Mouse (Mus musculus) heart, embryonic 14.5 days (tissue): ENCODE results near the gene Vdac1. TPM values are rescaled to one million over a fixed set of nuclear protein-coding genes. Genes with fewer than 3 reads are reported as not detected.

Experiments used
- ATAC-seq: fragments of 200-750 bp; cut with Nextera tagmentation; 2 replicates; pipeline ENCODE4 v1.8.0; 2017; ENCODE audit warnings: low read depth, moderate TSS enrichment; ENCODE audit not compliant: insufficient number of reproducible peaks, insufficient read depth, low FRiP score
- H3K27ac ChIP-seq, 2 experiments: fragments of 200-500 bp in 1 of 2; fragments of 300-500 bp in 1 of 2; sonication (generic) in 1 of 2; replicated peaks in 1 of 2; 2 replicates each; pipeline ENCODE4 v1.5.1; 2012 to 2014; ENCODE audit warnings: low read depth in 2 of 2, low read length in 2 of 2, control low read depth in 1 of 2, mild to moderate bottlenecking in 1 of 2, mixed read lengths in 1 of 2; ENCODE audit not compliant: control insufficient read depth in 1 of 2, insufficient read depth in 1 of 2
- H3K27me3 ChIP-seq: fragments of 300-500 bp; sonication (generic); 2 replicates; pipeline ENCODE4 v1.6.1; 2014; ENCODE audit warnings: mild to moderate bottlenecking, low read length, control low read depth; ENCODE audit not compliant: control insufficient read depth, insufficient read depth
- H3K36me3 ChIP-seq: fragments of 300-500 bp; sonication (generic); 2 replicates; pipeline ENCODE4 v1.6.1; 2014; ENCODE audit warnings: mild to moderate bottlenecking, control low read depth, low read length, mixed read lengths; ENCODE audit not compliant: control insufficient read depth, insufficient read depth
- H3K4me1 ChIP-seq, 2 experiments: fragments of 200-500 bp in 1 of 2; fragments of 300-500 bp in 1 of 2; sonication (generic) in 1 of 2; 2 replicates each; pipeline ENCODE4 v1.6.1; 2012 to 2014; ENCODE audit warnings: low read length in 2 of 2, control low read depth in 1 of 2, mixed read lengths in 1 of 2; ENCODE audit not compliant: control insufficient read depth in 2 of 2, insufficient read depth in 2 of 2
- H3K4me2 ChIP-seq: fragments of 300-500 bp; sonication (generic); 2 replicates; pipeline ENCODE4 v1.6.1; 2014; ENCODE audit warnings: mild to moderate bottlenecking, low read length
- H3K4me3 ChIP-seq, 2 experiments: fragments of 200-500 bp in 1 of 2; fragments of 300-500 bp in 1 of 2; sonication (generic) in 1 of 2; 2 replicates each; pipeline ENCODE4 v1.5.1; 2012 to 2014; ENCODE audit warnings: low read length in 2 of 2, mild to moderate bottlenecking in 2 of 2, control low read depth in 1 of 2, low read depth in 1 of 2, moderate library complexity in 1 of 2; ENCODE audit not compliant: control insufficient read depth in 1 of 2, insufficient read depth in 1 of 2
- H3K9ac ChIP-seq: fragments of 300-500 bp; sonication (generic); 2 replicates; pipeline ENCODE4 v1.6.1; 2014; ENCODE audit warnings: mild to moderate bottlenecking, low read length
- H3K9me3 ChIP-seq: fragments of 300-500 bp; sonication (generic); 2 replicates; pipeline ENCODE4 v1.6.1; 2016; ENCODE audit warnings: low read length, control low read depth; ENCODE audit not compliant: control insufficient read depth
- WGBS: fragments of 180-500 bp; shearing (Covaris S2); extraction: QIAGEN DNeasy Blood & Tissue Kit; methylation state at CpG from one replicate; pipeline ENCODE4 v1.1.7; 2014; 5-methylcytosine and 5-hydroxymethylcytosine counted together
- polyA plus RNA-seq: library from polyadenylated mRNA; unstranded; fragments of >200 nt; fragmentation: Nextera tagmentation; extraction: Ambion mirVana; gene quantifications from 2 replicates; pipeline ENCODE4 v1.2.1, GENCODE M21; 2014

The Vdac1 gene
- polyA plus RNA-seq, 1 experiment from 2014 or later, result 409 TPM

DNA sequence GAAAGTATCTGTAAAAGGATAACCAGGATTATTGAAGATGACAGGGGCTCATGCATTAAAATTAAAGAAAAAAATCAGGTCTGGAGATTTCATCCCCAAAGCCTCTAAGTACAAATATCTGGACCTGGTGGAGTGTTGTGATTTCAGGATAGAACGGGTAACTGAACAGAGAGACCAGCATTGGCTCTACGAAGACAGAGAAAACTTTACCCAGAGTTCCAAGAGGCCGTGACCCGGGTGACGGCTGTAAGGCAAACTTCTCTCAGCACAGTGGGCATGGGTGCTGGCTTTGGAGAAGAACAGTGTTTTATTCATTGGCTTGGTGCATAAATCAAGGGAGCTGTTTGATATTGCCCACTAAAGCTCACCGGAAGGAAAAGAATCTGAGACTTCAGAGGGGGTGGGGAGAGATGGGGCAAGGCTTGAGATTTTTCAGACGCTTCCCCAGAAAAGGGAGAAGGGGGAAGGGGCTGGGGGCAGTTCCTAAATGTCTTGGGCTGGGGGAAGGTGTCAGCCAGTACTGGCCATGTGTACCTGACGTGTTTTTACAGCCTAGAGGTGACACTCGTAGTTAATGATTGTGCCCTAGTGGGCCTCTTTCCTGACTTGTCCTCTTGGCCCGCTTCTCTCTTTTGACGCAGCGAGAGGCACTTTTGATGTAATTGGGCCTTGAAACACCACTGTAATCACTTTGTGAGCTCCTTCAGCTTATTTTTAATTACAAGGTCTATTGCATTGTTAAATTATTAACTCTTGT lies 59.8 kb downstream of the Vdac1 start:
- no peaks in the 10 kb centered on the region; a peak in 1 of 4 replicates for H3K4me1 ChIP-seq
- H3K27ac ChIP-seq, result no peak overlapping the region
- no peak overlapping the region for H3K4me2 ChIP-seq
- H3K36me3 ChIP-seq, result no peaks in the 10 kb centered on the region
- ATAC-seq, result no peak
- H3K9me3 ChIP-seq, result no peaks in the 10 kb centered on the region
- 78% methylated on average over 12 of the region's 12 CpGs for WGBS
- H3K4me3 ChIP-seq, result no peak overlapping the region
- H3K27me3 ChIP-seq, result no peaks in the 10 kb centered on the region
- no peak overlapping the region for H3K9ac ChIP-seq

DNA sequence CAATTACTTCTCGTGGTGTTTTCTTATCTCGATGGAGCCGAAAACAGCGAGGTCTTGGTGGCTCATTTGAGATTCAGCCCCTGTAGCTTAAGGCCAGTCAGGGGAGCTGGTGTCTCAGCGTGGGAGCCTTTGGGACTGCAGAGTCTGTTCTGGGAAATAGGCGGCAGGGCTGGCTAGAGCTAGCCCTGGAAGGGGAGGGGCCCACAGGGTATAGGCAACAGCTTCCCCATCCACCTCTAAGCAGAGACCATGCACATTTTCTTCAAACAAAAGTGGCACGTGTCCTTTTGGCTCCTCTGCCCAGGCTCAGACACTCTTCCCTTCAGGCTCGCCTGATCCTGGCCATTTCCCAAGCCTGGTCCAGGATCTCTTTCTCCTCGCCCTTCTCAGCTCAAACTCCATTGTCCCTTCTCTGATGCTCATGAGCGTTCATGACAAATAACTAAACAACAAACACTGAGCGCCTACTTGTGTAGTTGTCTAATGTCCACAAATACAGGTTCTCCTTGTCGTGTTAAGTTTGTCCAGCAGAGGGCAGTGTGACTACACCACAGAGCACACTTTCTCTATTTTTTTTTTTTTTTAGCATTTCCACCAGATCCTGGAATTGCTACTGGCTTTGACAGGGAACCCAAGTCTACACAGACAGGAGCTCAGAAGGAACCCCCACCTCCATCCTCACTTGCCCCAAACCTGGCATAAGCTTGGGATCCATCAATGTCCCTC lies 60.6 kb downstream of the Vdac1 start:
- Histone ChIP-seq H3K4me2 (no peak overlapping the region), H3K36me3 (no peaks in the 10 kb centered on the region), H3K9me3 (no peaks in the 10 kb centered on the region), H3K27ac (no peak overlapping the region), H3K27me3 (no peaks in the 10 kb centered on the region), H3K9ac (no peak overlapping the region), H3K4me1 (no peaks in the 10 kb centered on the region; a peak in 1 of 4 replicates), H3K4me3 (no peak overlapping the region)
- ATAC-seq, result no peak
- 30% methylated on average over 12 of the region's 12 CpGs for WGBS

- no peaks in the 10 kb centered on the region for H3K27me3 ChIP-seq
- H3K4me2 ChIP-seq, result no peak overlapping the region
- H3K36me3 ChIP-seq, result no peaks in the 10 kb centered on the region
- WGBS, result 53% methylated on average over 6 of the region's 6 CpGs
- ATAC-seq, result no peak
- no peaks in the 10 kb centered on the region; the same call in 1 of the 2 replicates for H3K9me3 ChIP-seq
- H3K4me1 ChIP-seq, result peaks cover 2 to 6% of the 10 kb centered on the region in 2 experiments; a peak in 1 of 4 replicates
- H3K27ac ChIP-seq, result no peak overlapping the region
- H3K9ac ChIP-seq, result no peak overlapping the region
- no peak overlapping the region for H3K4me3 ChIP-seq
These were observed 68.8 kb downstream of the Vdac1 start for GRCm38 (mm10) chr11:52429440-52429839.

- peaks cover 2 to 6% of the 10 kb centered on the region in 2 experiments; a peak in 1 of 4 replicates for H3K4me1 ChIP-seq
- ATAC-seq, result no peak
- WGBS, result 78% methylated on average over 5 of the region's 5 CpGs
These were observed 70.9 kb downstream of the Vdac1 start for GRCm38 (mm10) chr11:52431594-52431993.

GRCm38 (mm10) chr11:52432148-52432547 lies 71.5 kb downstream of the Vdac1 start:
- H3K36me3 ChIP-seq, result no peaks in the 10 kb centered on the region
- no peak for ATAC-seq
- no peak overlapping the region for H3K27ac ChIP-seq
- no peak overlapping the region for H3K4me3 ChIP-seq
- 0 out of 2 replicates have a peak, but pooled peaks cover 6% of the 10 kb centered on the region for H3K27me3 ChIP-seq
- H3K9me3 ChIP-seq, result no peaks in the 10 kb centered on the region; the same call in 1 of the 2 replicates
- peaks cover 2 to 6% of the 10 kb centered on the region in 2 experiments; a peak in 2 of 4 replicates for H3K4me1 ChIP-seq
- H3K4me2 ChIP-seq, result no peak overlapping the region
- H3K9ac ChIP-seq, result no peak overlapping the region
- WGBS, result 87% methylated on average over 5 of the region's 5 CpGs

More at GRCm38 (mm10) chr11:52431594-52431993, 70.9 kb downstream of the Vdac1 start:
- Histone ChIP-seq H3K27me3 (0 out of 2 replicates have a peak, but pooled peaks cover 6% of the 10 kb centered on the region), H3K9ac (no peak overlapping the region), H3K36me3 (no peaks in the 10 kb centered on the region), H3K4me2 (no peak overlapping the region), H3K9me3 (no peaks in the 10 kb centered on the region; the same call in 1 of the 2 replicates), H3K4me3 (no peak overlapping the region), H3K27ac (no peak overlapping the region)

DNA sequence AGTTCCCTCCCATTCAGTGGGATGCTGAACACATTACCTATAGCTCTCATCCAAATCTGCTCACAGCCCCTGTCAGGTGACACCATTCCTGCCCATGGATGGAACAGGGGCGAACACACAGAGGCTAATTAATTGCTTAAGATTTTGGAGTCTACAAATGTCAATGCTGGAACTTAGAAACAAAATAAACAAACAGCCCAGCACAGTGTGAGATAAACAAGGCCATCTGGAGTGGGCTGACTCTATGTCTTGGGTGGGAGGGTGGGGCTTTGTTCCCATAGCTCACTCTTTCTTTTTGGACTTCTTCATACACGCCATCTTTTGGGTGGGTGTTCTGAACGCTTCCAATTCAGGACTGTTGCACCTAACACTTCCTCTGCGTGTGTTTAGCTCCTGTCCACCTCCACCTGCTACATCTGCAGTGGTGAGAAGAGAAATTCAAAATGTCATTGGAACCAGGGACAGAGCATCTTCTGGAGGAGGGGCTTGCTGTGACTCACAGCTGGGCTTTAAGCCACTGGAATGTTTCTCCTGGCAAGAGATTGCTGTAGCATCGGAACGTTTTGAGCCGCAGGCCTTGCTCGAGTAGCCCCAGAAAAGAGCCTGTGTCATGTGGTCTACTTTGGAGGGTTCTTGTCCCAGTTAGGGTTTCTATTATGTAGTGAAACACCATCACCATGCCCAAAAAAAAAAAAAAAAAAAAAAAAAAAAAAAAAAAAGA lies 72.6 kb downstream of the Vdac1 start:
- Histone ChIP-seq H3K27ac (no peak overlapping the region), H3K9ac (no peak overlapping the region), H3K9me3 (no peaks in the 10 kb centered on the region; the same call in 1 of the 2 replicates), H3K4me3 (no peak overlapping the region), H3K4me2 (no peak overlapping the region), H3K36me3 (no peaks in the 10 kb centered on the region), H3K27me3 (0 out of 2 replicates have a peak, but pooled peaks cover 6% of the 10 kb centered on the region), H3K4me1 (peaks cover 11 to 15% of the 10 kb centered on the region in 2 experiments; a peak in 3 of 4 replicates)
- 56% methylated on average over 8 of the region's 8 CpGs for WGBS
- no peak for ATAC-seq

GRCm38 (mm10) chr11:52433797-52434195 lies 73.1 kb downstream of the Vdac1 start:
- Histone ChIP-seq H3K4me3 (no peak overlapping the region), H3K9ac (no peak overlapping the region), H3K27me3 (0 out of 2 replicates have a peak, but pooled peaks cover 6% of the 10 kb centered on the region), H3K4me2 (no peak overlapping the region), H3K4me1 (peaks cover 11 to 16% of the 10 kb centered on the region in 2 experiments; a peak in 3 of 4 replicates), H3K9me3 (no peaks in the 10 kb centered on the region; the same call in 1 of the 2 replicates), H3K36me3 (no peaks in the 10 kb centered on the region), H3K27ac (no peak overlapping the region)
- 74% methylated on average over 2 of the region's 2 CpGs for WGBS
- no peak for ATAC-seq
